Mouse (Mus musculus) lung, adult 2 months (tissue): ENCODE results near the gene Alcam.

ENCODE experiments used
- CTCF ChIP-seq: fragments of 200-500 bp; IDR thresholded peaks from 2 replicates; pipeline ENCODE4 v1.5.1; 2011; ENCODE audit warnings: mild to moderate bottlenecking, low read length, control low read depth; ENCODE audit not compliant: insufficient read depth
- POLR2A ChIP-seq: fragments of 200-500 bp; IDR thresholded peaks from 2 replicates; pipeline ENCODE4 v1.6.1; 2011; ENCODE audit warnings: low read depth, mild to moderate bottlenecking, control low read depth, low read length, borderline replicate concordance; ENCODE audit errors: extremely low read depth

- TF ChIP-seq CTCF (no peak), POLR2A (no peak)
Observed at GRCm38 (mm10) chr16:52472635-52473034, 18.8 kb upstream of the Alcam start.
